Mouse (Mus musculus) CH12.LX (cell line): Measurements from ENCODE around the gene Slc4a8. TPM values are rescaled to one million over a fixed set of nuclear protein-coding genes. Genes with fewer than 3 reads are reported as not detected.
"Not testable (repeated sequence)": the region's sequence is repeated elsewhere in the genome, so short reads cannot be mapped to it uniquely, and the experiment has no call there.

Experiments
- DNase-seq: peaks from one replicate; pipeline ENCODE4 v3.0.0-alpha.2; 2013; ENCODE audit errors: extremely low read depth
- H3K27ac ChIP-seq: 2 replicates; pipeline ENCODE4 v1.5.1; 2012; ENCODE audit warnings: low read depth, mild to moderate bottlenecking, control low read depth, moderate library complexity; ENCODE audit not compliant: insufficient read depth
- H3K27me3 ChIP-seq: replicated peaks from 2 replicates; pipeline ENCODE3; 2012; ENCODE audit warnings: inconsistent platforms
- H3K36me3 ChIP-seq, 2 experiments: replicated peaks in 1 of 2; 2 replicates each; pipeline versions ENCODE3 to v1.6.1; 2012; ENCODE audit warnings: inconsistent platforms in 1 of 2, low read length in 1 of 2, mild to moderate bottlenecking in 1 of 2, mixed read lengths in 1 of 2, moderate library complexity in 1 of 2; ENCODE audit not compliant: control insufficient read depth in 1 of 2, insufficient read depth in 1 of 2
- H3K4me1 ChIP-seq, 2 experiments: 2 replicates each; pipeline ENCODE4 v1.6.1; 2012; ENCODE audit warnings: inconsistent platforms in 1 of 2, moderate library complexity in 1 of 2; ENCODE audit not compliant: insufficient read depth in 2 of 2, control insufficient read depth in 1 of 2
- H3K4me2 ChIP-seq: 2 replicates; pipeline ENCODE4 v1.6.1; 2012; ENCODE audit warnings: low read depth, mild to moderate bottlenecking, control low read depth; ENCODE audit not compliant: poor library complexity, insufficient read depth, severe bottlenecking
- H3K4me3 ChIP-seq, 3 experiments: fragments of 150-350 bp in 1 of 3; sonication (generic) in 1 of 3; replicated peaks in 1 of 3; 2 replicates each; pipeline versions ENCODE3 to v1.5.1; 2011 to 2012; ENCODE audit warnings: low read depth in 2 of 3, low read length in 2 of 3, mild to moderate bottlenecking in 2 of 3, moderate library complexity in 2 of 3, control low read depth in 1 of 3, improper control_type of control experiment in 1 of 3, inconsistent platforms in 1 of 3, mixed read lengths in 1 of 3; ENCODE audit not compliant: poor library complexity in 1 of 3
- H3K79me2 ChIP-seq: replicated peaks from 2 replicates; pipeline ENCODE4 v1.6.1; 2012; ENCODE audit warnings: mild to moderate bottlenecking, moderate library complexity; ENCODE audit not compliant: control insufficient read depth, poor library complexity, insufficient read depth, severe bottlenecking; ENCODE audit errors: extremely low read depth
- H3K9ac ChIP-seq: 2 replicates; pipeline ENCODE4 v1.6.1; 2012; ENCODE audit warnings: low read depth, mild to moderate bottlenecking, control low read depth, moderate library complexity; ENCODE audit not compliant: insufficient read depth
- H3K9me3 ChIP-seq: replicated peaks from 2 replicates; pipeline ENCODE3; 2012; ENCODE audit warnings: low read length, inconsistent platforms, mixed read lengths
- HCFC1 ChIP-seq: IDR thresholded peaks from 2 replicates; pipeline ENCODE4 v1.6.1; 2012; ENCODE audit warnings: low read depth, mild to moderate bottlenecking, inconsistent platforms, low read length, improper control_type of control experiment
- IRF4 ChIP-seq: IDR thresholded peaks from 2 replicates; pipeline ENCODE4 v1.6.1; 2014; ENCODE audit warnings: low read depth, mild to moderate bottlenecking, inconsistent platforms, low read length, improper control_type of control experiment
- JUN ChIP-seq: IDR thresholded peaks from 2 replicates; pipeline ENCODE4 v1.6.1; 2011; ENCODE audit warnings: low read depth, mild to moderate bottlenecking, low read length, improper control_type of control experiment, moderate library complexity; ENCODE audit not compliant: insufficient read depth
- KAT2A ChIP-seq: IDR thresholded peaks from 2 replicates; pipeline ENCODE4 v1.6.1; 2012; ENCODE audit warnings: low read length, improper control_type of control experiment, inconsistent platforms; ENCODE audit not compliant: insufficient replicate concordance
- MAFK ChIP-seq: IDR thresholded peaks from 2 replicates; pipeline ENCODE4 v1.6.1; 2011; ENCODE audit warnings: low read length, improper control_type of control experiment; ENCODE audit not compliant: insufficient replicate concordance
- MAZ ChIP-seq: IDR thresholded peaks from 2 replicates; pipeline ENCODE4 v1.6.1; 2012; ENCODE audit warnings: low read depth, mild to moderate bottlenecking, inconsistent platforms, low read length, improper control_type of control experiment, moderate library complexity
- MEF2A ChIP-seq: IDR thresholded peaks from 2 replicates; pipeline ENCODE4 v1.6.1; 2014; ENCODE audit warnings: low read depth, mild to moderate bottlenecking, inconsistent platforms, low read length, improper control_type of control experiment, borderline replicate concordance
- MYC ChIP-seq: IDR thresholded peaks from 2 replicates; pipeline ENCODE4 v1.6.1; 2011; ENCODE audit warnings: low read depth, mild to moderate bottlenecking, improper control_type of control experiment, low read length
- NRF1 ChIP-seq: IDR thresholded peaks from 2 replicates; pipeline ENCODE4 v1.6.1; 2014; ENCODE audit warnings: low read depth, mild to moderate bottlenecking, inconsistent platforms, low read length, improper control_type of control experiment, moderate library complexity
- POLR2AphosphoS2 ChIP-seq: IDR thresholded peaks from 2 replicates; pipeline ENCODE4 v1.6.1; 2011; ENCODE audit warnings: low read depth, low read length, improper control_type of control experiment
- RAD21 ChIP-seq: IDR thresholded peaks from 2 replicates; pipeline ENCODE4 v1.6.1; 2011; ENCODE audit warnings: low read depth, mild to moderate bottlenecking, low read length, improper control_type of control experiment, moderate library complexity
- USF2 ChIP-seq: conservative IDR thresholded peaks from 2 replicates; pipeline ENCODE4 v1.6.1; 2011; ENCODE audit warnings: low read depth, low read length, improper control_type of control experiment
- ZMIZ1 ChIP-seq: IDR thresholded peaks from 2 replicates; pipeline ENCODE4 v1.6.1; 2012; ENCODE audit warnings: low read depth, mild to moderate bottlenecking, inconsistent platforms, low read length, improper control_type of control experiment
- dilution Hi-C: fragments of 300-500 bp; cut with MboI; formaldehyde crosslinking; loops from 2 replicates; pipeline ENCODE4 v1.14.3; 2020; ENCODE audit warnings: low sequenced_read_pairs; ENCODE audit not compliant: extremely low pct_unique_long_range_greater_than_20kb, extremely low pct_ligation_motif_present
- in situ Hi-C: fragments of 300-500 bp; cut with MboI; formaldehyde crosslinking; loops from 3 replicates; pipeline ENCODE4 v1.14.3; 2019; ENCODE audit warnings: low sequenced_read_pairs, low pct_ligation_motif_present, low pct_unique_long_range_greater_than_20kb, mixed read lengths
- polyA plus RNA-seq: library from polyadenylated mRNA; unstranded; fragments of >175 nt; gene quantifications from 2 replicates; pipeline ENCODE4 v1.2.1, GENCODE M21; 2012; ENCODE audit warnings: low read depth; ENCODE audit not compliant: insufficient read length
- total RNA-seq, 2 experiments: library from RNA; depleted of rRNA; stranded (reverse); fragments of 300-350 nt in 1 of 2; fragments of >200 nt in 1 of 2; gene quantifications; 2 replicates each; pipeline ENCODE4 v1.2.3; 2012 to 2014

Gene Slc4a8
- total and polyA plus RNA-seq, 3 experiments = 4.7 to 9.6 (median 5.1) TPM

DNA sequence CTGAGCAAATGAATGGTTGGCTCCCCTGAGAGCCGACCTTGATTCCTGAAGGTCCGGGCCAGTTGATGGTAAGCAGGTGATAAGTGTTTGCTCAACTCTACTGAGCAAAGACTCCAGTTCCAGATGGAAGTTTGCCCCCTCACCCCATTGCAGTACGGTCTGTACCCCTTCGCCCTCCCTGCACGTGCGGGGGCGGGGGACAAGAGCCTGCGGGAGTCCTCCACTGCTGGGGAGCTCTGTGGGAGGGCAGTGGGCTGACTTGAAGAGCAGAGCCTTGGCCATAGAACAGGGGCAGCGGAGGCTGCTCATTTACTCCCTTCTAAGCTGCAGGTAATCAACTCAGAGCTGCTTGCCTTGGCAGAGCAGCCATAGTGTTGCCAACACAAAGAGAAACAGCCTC is 5.3 kb downstream of the Slc4a8 start:
- no peak overlapping the region for H3K27ac ChIP-seq
- peaks cover 14 to 28% of the 10 kb centered on the region in 2 experiments for H3K4me1 ChIP-seq
- H3K4me3 ChIP-seq = no peak overlapping the region
- H3K36me3 ChIP-seq = peaks cover 0 to 7% of the 10 kb centered on the region in 2 experiments
- peaks cover 3% of the 10 kb centered on the region for H3K27me3 ChIP-seq
- peaks cover 3% of the 10 kb centered on the region for H3K9me3 ChIP-seq
- no peak overlapping the region for H3K9ac ChIP-seq
- no peaks in the 10 kb centered on the region for H3K79me2 ChIP-seq
- dilution Hi-C loops = no loop called here
- no peak overlapping the region for H3K4me2 ChIP-seq
- TF ChIP-seq RAD21 (no peak), MAZ (no peak), MAFK (no peak), IRF4 (no peak), USF2 (no peak), HCFC1 (no peak), MEF2A (no peak)
- no peak for DNase-seq
- in situ Hi-C loops = loop anchor here (10.0 kb wide), 2 partner anchors 208 to 238 kb away; no protein-coding TSS in a partner anchor

DNA sequence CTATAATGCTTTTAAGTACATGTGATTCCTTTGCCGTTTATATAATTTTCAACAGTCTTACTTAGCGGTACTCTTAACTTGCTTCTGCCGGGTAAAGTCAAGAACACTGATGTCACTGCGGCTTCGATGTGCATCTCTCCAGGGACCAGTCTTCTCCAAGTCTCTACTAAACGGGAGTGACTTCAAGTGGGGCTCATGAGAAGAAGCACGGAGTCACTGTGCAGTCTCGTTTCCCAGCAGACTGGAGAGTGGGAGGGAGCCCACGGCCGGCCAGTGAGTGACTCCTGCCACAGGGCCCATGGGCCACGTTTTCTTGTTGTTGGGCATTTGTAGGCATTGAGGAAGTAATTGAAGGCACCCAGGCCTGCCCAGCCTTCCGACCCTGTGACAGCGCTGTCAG is 6.3 kb downstream of the Slc4a8 start:
- dilution Hi-C loops = no loop called here

DNA sequence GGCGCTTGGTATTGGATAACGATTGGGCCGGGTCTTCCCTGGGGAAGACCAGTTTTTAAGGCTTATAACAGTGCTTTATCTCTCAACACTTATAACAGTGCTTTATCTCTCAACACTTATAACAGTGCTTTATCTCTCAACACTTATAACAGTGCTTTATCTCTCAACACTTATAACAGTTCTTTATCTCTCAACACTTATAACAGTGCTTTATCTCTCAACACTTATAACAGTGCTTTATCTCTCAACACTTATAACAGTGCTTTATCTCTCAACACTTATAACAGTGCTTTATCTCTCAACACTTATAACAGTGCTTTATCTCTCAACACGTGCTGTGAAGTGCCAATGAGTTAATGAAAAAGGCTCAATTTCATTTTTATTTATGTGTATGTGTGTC is 7.5 kb downstream of the Slc4a8 start:
- H3K36me3 ChIP-seq, dilution Hi-C loops, H3K9me3 ChIP-seq, H3K27me3 ChIP-seq, DNase-seq, H3K9ac ChIP-seq, H3K4me2 ChIP-seq, H3K4me3 ChIP-seq, H3K79me2 ChIP-seq, H3K27ac ChIP-seq: not testable (repeated sequence)
- peaks cover 14 to 20% of the 10 kb centered on the region in 2 experiments for H3K4me1 ChIP-seq
- in situ Hi-C loops = loop anchor here (10.0 kb wide), 2 partner anchors 206 to 236 kb away; no protein-coding TSS in a partner anchor

More for the DNA sequence above, 6.3 kb downstream of the Slc4a8 start:
- peaks cover 3% of the 10 kb centered on the region for H3K9me3 ChIP-seq
- TF ChIP-seq RAD21 = no peak
- TF ChIP-seq ZMIZ1 = no peak
- no peak for TF ChIP-seq MYC
- no peak for TF ChIP-seq JUN
- TF ChIP-seq NRF1 = no peak
- no peak for TF ChIP-seq HCFC1
- TF ChIP-seq KAT2A = no peak
- no peak for TF ChIP-seq POLR2AphosphoS2
- TF ChIP-seq IRF4 = no peak
- TF ChIP-seq MAZ = no peak
- H3K27me3 ChIP-seq = no peaks in the 10 kb centered on the region
- DNase-seq = no peak
- peaks cover 0 to 7% of the 10 kb centered on the region in 2 experiments for H3K36me3 ChIP-seq
- no peak overlapping the region for H3K4me3 ChIP-seq
- H3K79me2 ChIP-seq = no peaks in the 10 kb centered on the region
- H3K4me1 ChIP-seq = peaks cover 14 to 20% of the 10 kb centered on the region in 2 experiments
- no peak overlapping the region for H3K9ac ChIP-seq
- H3K27ac ChIP-seq = no peak overlapping the region
- no peak overlapping the region for H3K4me2 ChIP-seq
- in situ Hi-C loops = loop anchor here (10.0 kb wide), 2 partner anchors 207 to 237 kb away; no protein-coding TSS in a partner anchor
